Mouse (Mus musculus): ENCODE results near the gene Acad12.

GRCm38 (mm10) chr5:121566035-121566681 lies 52.6 kb downstream of the Acad12 start:
- no peak for TF ChIP-seq CTCF (IDR thresholded peaks at IDR 0.05)
- TF ChIP-seq EP300 (IDR thresholded peaks at IDR 0.05), result no peak
